Mouse (Mus musculus) kidney, postnatal 0 days (tissue): ENCODE results near the gene Selenok. TPM values are rescaled to one million over a fixed set of nuclear protein-coding genes. Genes with fewer than 3 reads are reported as not detected.

Experiments used
- ATAC-seq: fragments of 200-750 bp; cut with Nextera tagmentation; replicated peaks from 2 replicates; pipeline ENCODE4 v1.8.0; 2017; ENCODE audit warnings: low read depth, moderate number of reproducible peaks, moderate TSS enrichment, moderate library complexity; ENCODE audit not compliant: low FRiP score
- DNase-seq: peaks from one replicate; pipeline ENCODE4 v3.0.0-alpha.2; 2016; ENCODE audit warnings: low spot score
- H3K27ac ChIP-seq: fragments of 300-500 bp; sonication (generic); 2 replicates; pipeline ENCODE4 v1.5.1; 2014; ENCODE audit warnings: mild to moderate bottlenecking
- H3K27me3 ChIP-seq: fragments of 300-500 bp; sonication (generic); 2 replicates; pipeline ENCODE4 v1.6.1; 2014; ENCODE audit warnings: low read length, mixed read lengths; ENCODE audit not compliant: insufficient read depth
- H3K36me3 ChIP-seq: fragments of 300-500 bp; sonication (generic); 2 replicates; pipeline ENCODE4 v1.6.1; 2014; ENCODE audit warnings: low read length, mixed read lengths; ENCODE audit not compliant: insufficient read depth
- H3K4me1 ChIP-seq: fragments of 300-500 bp; sonication (generic); replicated peaks from 2 replicates; pipeline ENCODE4 v1.6.1; 2014; ENCODE audit warnings: antibody characterized with exemption, low read length, mixed read lengths; ENCODE audit not compliant: insufficient read depth
- H3K4me2 ChIP-seq: fragments of 300-500 bp; sonication (generic); 2 replicates; pipeline ENCODE4 v1.6.1; 2014; ENCODE audit warnings: mild to moderate bottlenecking, low read length, moderate library complexity, mixed read lengths
- H3K4me3 ChIP-seq: fragments of 300-500 bp; sonication (generic); replicated peaks from 2 replicates; pipeline ENCODE4 v1.5.1; 2014; ENCODE audit warnings: low read depth, low read length
- H3K9ac ChIP-seq: fragments of 300-500 bp; sonication (generic); 2 replicates; pipeline ENCODE4 v1.6.1; 2014; ENCODE audit warnings: low read depth, low read length
- H3K9me3 ChIP-seq: fragments of 300-500 bp; sonication (generic); replicated peaks from 2 replicates; pipeline ENCODE4 v1.6.1; 2016; ENCODE audit warnings: low read length, inconsistent platforms, mixed read lengths
- CTCF ChIP-seq: IDR thresholded peaks from 2 replicates; pipeline ENCODE4 v1.5.1; 2016; ENCODE audit warnings: antibody characterized with exemption, low read depth, mild to moderate bottlenecking, moderate library complexity
- WGBS: fragments of 180-500 bp; shearing (Covaris S2); extraction: QIAGEN DNeasy Blood & Tissue Kit; methylation state at CpG from one replicate; pipeline ENCODE4 v1.1.7; 2014; 5-methylcytosine and 5-hydroxymethylcytosine counted together
- polyA plus RNA-seq: library from polyadenylated mRNA; unstranded; fragments of >200 nt; fragmentation: Nextera tagmentation; extraction: Ambion mirVana; gene quantifications from 2 replicates; pipeline ENCODE4 v1.2.1, GENCODE M21; 2015

The Selenok gene
- polyA plus RNA-seq, 1 experiment from 2014 or later: 334 TPM

- Histone ChIP-seq H3K9ac (no peak overlapping the region), H3K4me3 (no peak overlapping the region), H3K36me3 (peaks cover 41% of the 10 kb centered on the region), H3K27ac (no peak overlapping the region), H3K4me1 (peaks cover 11% of the 10 kb centered on the region; the same call in 1 of the 2 replicates), H3K9me3 (no peaks in the 10 kb centered on the region), H3K4me2 (no peak overlapping the region), H3K27me3 (no peaks in the 10 kb centered on the region)
- DNase-seq (no peak), ATAC-seq (no peak)
- 96% methylated on average over 6 of the region's 6 CpGs for WGBS
- TF ChIP-seq CTCF: no peak
Observed at GRCm38 (mm10) chr14:29976927-29977326, 8.8 kb downstream of the Selenok start.

- H3K27me3 ChIP-seq: no peaks in the 10 kb centered on the region
- H3K27ac ChIP-seq: peak within 1 kb of the TSS; percentile 93
- H3K9ac ChIP-seq: peak within 1 kb of the TSS; percentile 83
- peak; percentile 98 for ATAC-seq
- peak; percentile 96 for DNase-seq
- no peak for TF ChIP-seq CTCF
- no peaks in the 10 kb centered on the region for H3K9me3 ChIP-seq
- H3K4me2 ChIP-seq: peak within 1 kb of the TSS; percentile 72
- under 1% methylated on average over 43 of the region's 44 CpGs for WGBS
- peak within 1 kb of the TSS; percentile 67 for H3K4me3 ChIP-seq
- H3K36me3 ChIP-seq: peaks cover 43% of the 10 kb centered on the region
- peaks cover 11% of the 10 kb centered on the region; the same call in 1 of the 2 replicates for H3K4me1 ChIP-seq
Observed at GRCm38 (mm10) chr14:29978254-29979204, 10.4 kb downstream of the Selenok start, which contains the start of gene Actr8. Gene Actr8 (plus strand): TSS chr14:29978337.

GRCm38 (mm10) chr14:29980447-29981205 is 12.5 kb downstream of the Selenok start:
- Histone ChIP-seq H3K4me2 (no peak overlapping the region), H3K9me3 (no peaks in the 10 kb centered on the region), H3K27me3 (no peaks in the 10 kb centered on the region), H3K27ac (no peak overlapping the region), H3K36me3 (peaks cover 53% of the 10 kb centered on the region), H3K4me3 (no peak overlapping the region), H3K9ac (no peak overlapping the region), H3K4me1 (peaks cover 11% of the 10 kb centered on the region; the same call in 1 of the 2 replicates)
- peak; percentile 52; the same call in 1 of the 2 replicates for TF ChIP-seq CTCF
- 95% methylated on average over 10 of the region's 10 CpGs for WGBS
- DNase-seq (no peak), ATAC-seq (no peak)

- 96% methylated on average over 4 of the region's 4 CpGs for WGBS
- H3K4me1 ChIP-seq: no peaks in the 10 kb centered on the region
Observed at GRCm38 (mm10) chr14:29986096-29986495, 18.0 kb downstream of the Selenok start.

GRCm38 (mm10) chr14:29987276-29987675 is 19.2 kb downstream of the Selenok start:
- 94% methylated on average over 6 of the region's 6 CpGs for WGBS
- Histone ChIP-seq H3K9me3 (no peaks in the 10 kb centered on the region), H3K36me3 (peaks cover 97% of the 10 kb centered on the region), H3K9ac (no peak overlapping the region), H3K4me2 (no peak overlapping the region), H3K27me3 (no peaks in the 10 kb centered on the region), H3K4me1 (no peaks in the 10 kb centered on the region), H3K27ac (no peak overlapping the region), H3K4me3 (no peak overlapping the region)
- TF ChIP-seq CTCF: no peak
- no peak for ATAC-seq
- no peak for DNase-seq

More at GRCm38 (mm10) chr14:29986096-29986495, 18.0 kb downstream of the Selenok start:
- no peak for DNase-seq
- H3K36me3 ChIP-seq: peaks cover 97% of the 10 kb centered on the region
- TF ChIP-seq CTCF: no peak
- H3K27me3 ChIP-seq: no peaks in the 10 kb centered on the region
- H3K9ac ChIP-seq: no peak overlapping the region
- H3K4me2 ChIP-seq: no peak overlapping the region
- no peaks in the 10 kb centered on the region for H3K9me3 ChIP-seq
- no peak for ATAC-seq
- H3K27ac ChIP-seq: no peak overlapping the region
- H3K4me3 ChIP-seq: no peak overlapping the region

GRCm38 (mm10) chr14:29987739-29988138 is 19.6 kb downstream of the Selenok start:
- Histone ChIP-seq H3K27me3 (no peaks in the 10 kb centered on the region), H3K36me3 (peaks cover 97% of the 10 kb centered on the region), H3K9ac (no peak overlapping the region), H3K4me3 (no peak overlapping the region), H3K27ac (no peak overlapping the region), H3K4me1 (no peaks in the 10 kb centered on the region), H3K9me3 (no peaks in the 10 kb centered on the region), H3K4me2 (no peak overlapping the region)
- DNase-seq (no peak), ATAC-seq (no peak)
- TF ChIP-seq CTCF: no peak
- WGBS: 90% methylated on average over 9 of the region's 9 CpGs
